Mouse (Mus musculus): ENCODE measurements around the gene Slc6a11. TPM values are rescaled to one million over a fixed set of nuclear protein-coding genes. Genes with fewer than 3 reads are reported as not detected.

The Slc6a11 gene
- not detected for polyA plus RNA-seq (2017; shearing (Covaris generic))

DNA sequence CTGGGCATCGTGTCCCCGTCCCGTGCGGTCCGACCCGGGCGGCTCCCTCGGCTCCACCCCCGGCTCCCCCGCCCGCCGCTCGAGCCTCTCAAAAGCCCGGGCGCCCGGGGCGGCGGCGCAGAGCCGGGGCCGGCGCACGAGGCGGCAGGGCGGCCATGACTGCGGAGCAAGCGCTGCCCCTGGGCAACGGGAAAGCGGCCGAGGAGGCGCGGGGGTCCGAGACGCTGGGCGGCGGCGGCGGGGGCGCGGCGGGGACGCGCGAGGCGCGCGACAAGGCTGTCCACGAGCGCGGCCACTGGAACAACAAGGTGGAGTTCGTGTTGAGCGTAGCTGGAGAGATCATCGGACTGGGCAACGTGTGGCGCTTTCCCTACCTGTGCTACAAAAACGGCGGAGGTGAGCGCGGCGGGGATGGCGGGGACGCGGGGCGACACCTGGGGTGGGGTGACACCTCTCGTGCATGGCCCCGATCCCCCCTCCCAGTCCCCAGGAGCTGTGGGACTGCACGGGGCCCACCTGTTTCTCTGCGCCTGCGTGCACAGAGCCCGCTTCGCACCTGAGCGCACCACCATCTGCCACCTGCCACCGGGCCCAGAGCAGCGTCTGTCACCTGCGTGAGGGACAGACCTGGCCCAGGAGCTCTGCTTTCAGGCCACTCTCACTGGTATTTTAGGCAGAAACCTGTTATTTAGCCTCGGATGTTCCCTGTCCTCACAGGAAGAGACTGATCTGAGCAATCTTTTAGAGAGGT lies at the start of gene Slc6a11:
Slc6a11 (plus strand) TSS at position 120 of the 751 bp plus-strand sequence.

DNA sequence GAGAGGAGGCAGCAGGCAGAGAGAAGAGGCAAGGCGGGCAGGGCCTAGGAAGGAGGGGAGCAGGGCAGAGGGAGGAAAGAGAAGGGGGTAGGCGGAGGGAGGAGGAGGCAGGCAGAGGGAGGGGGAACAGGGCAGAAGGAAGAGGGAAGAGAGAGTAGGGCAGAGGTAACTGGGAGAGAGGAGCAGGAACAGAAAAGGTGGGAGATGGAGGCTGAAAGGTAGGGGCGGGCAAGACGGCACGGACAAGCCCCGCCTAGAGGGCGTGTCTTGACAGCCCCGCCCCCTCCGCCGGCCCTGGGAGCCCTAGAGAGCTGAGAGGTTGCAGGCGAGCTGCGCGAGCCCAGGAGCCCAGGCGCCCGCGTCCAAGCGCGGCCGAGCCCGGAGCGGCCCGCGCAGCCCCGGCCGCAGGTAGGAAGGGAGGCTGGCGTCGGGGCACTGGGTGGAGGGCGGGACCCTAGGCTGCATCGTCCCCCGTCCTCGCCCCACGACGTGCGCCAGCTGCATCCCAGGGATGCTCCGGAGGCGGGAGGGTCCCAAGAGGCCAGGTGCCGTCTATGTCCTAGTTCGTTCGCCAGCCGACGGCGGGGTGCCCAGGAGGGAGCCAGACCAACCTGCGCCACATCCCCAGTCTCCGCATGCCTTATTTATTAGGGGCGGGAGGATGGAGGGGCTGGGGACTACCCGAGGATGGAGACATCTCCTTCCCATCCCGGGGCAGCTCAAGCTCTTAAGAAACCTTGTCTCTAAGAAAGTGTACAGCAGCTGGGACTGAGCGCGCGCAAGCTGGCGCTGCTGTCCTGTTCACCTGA lies 151.6 kb downstream of the Slc6a11 start, which contains the start of gene Slc6a1:
Slc6a1 (plus strand) TSS at position 167 of the 809 bp plus-strand sequence.

Other genes with a start within 250 kb of the Slc6a11 start
- 0.07 TPM for gene Atp2b2, start 88.6 kb upstream of the Slc6a11 start, polyA plus RNA-seq (2017; shearing (Covaris generic))
- not detected for gene Slc6a1, start 151.4 kb downstream of the Slc6a11 start, polyA plus RNA-seq (2017; shearing (Covaris generic))